Mouse (Mus musculus): Measurements from ENCODE around the gene Tmem229b. TPM values are rescaled to one million over a fixed set of nuclear protein-coding genes. Genes with fewer than 3 reads are reported as not detected.

Tmem229b gene
- polyA plus RNA-seq, 1 experiment from 2014 or later: 59.4 TPM

Other genes starting within 250 kb of the Tmem229b start
- 155 and 161 TPM in 2 replicates for gene Atp6v1d, start 146.0 kb downstream of the Tmem229b start, polyA plus RNA-seq (2014; fragmentation: Nextera tagmentation; extraction: Ambion mirVana)
- 135 and 146 TPM in 2 replicates for gene Eif2s1, start 145.8 kb downstream of the Tmem229b start, polyA plus RNA-seq (2014; fragmentation: Nextera tagmentation; extraction: Ambion mirVana)
- 0.94 and 2.4 TPM in 2 replicates for gene Plek2, start 100.7 kb downstream of the Tmem229b start, polyA plus RNA-seq (2014; fragmentation: Nextera tagmentation; extraction: Ambion mirVana)
- 2.4 and 3.4 TPM in 2 replicates for gene Plekhh1, start 21.5 kb upstream of the Tmem229b start, polyA plus RNA-seq (2014; fragmentation: Nextera tagmentation; extraction: Ambion mirVana)
- gene Pigh, start 82.0 kb upstream of the Tmem229b start, polyA plus RNA-seq (2014; fragmentation: Nextera tagmentation; extraction: Ambion mirVana): 19.6 and 21.3 TPM in 2 replicates
- 35.5 and 36.1 TPM in 2 replicates for gene Arg2, start 123.2 kb upstream of the Tmem229b start, polyA plus RNA-seq (2014; fragmentation: Nextera tagmentation; extraction: Ambion mirVana)
- gene Vti1b, start 165.0 kb upstream of the Tmem229b start, polyA plus RNA-seq (2014; fragmentation: Nextera tagmentation; extraction: Ambion mirVana): 180 and 202 TPM in 2 replicates
- 29.3 and 37.9 TPM in 2 replicates for gene Rdh11, start 184.7 kb upstream of the Tmem229b start, polyA plus RNA-seq (2014; fragmentation: Nextera tagmentation; extraction: Ambion mirVana)
- gene Rdh12, start 201.3 kb upstream of the Tmem229b start, polyA plus RNA-seq (2014; fragmentation: Nextera tagmentation; extraction: Ambion mirVana): 1.0 TPM in 2 replicates